ENCODE assay signal across 28 mouse cellular contexts in the genomic region with DNA sequence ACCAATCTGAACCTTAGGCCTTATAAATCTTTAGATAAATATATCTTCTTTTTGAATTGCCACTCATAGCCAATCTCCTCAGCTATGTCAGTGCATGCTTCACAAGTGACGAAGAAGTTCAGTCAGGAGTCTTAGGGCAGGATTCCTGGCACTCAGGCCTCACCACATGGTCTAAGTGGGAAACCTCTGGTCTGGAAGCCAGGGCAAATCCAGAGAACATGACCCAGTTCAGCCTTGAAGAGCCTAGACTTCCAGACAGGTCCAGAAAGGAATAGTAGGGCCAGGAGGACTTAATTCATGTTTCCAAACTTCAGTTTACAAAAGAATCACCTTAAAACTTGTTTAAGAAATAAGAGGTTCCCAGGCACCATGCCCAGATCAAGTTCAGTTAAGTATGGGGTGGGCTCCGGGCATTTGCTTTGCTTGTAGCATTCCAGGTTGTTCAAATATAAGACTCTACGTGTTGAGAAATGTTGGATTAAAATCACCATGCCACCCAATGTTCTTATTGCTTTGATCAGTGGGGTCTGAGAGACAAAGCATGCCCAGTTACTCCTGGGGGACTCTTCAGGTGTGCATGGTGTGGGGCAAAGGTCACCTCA. TPM values are rescaled to one million over a fixed set of nuclear protein-coding genes. Genes with fewer than 3 reads are reported as not detected.
DNase-seq lines count a peak whose midpoint lies in the region; ATAC-seq and TF ChIP-seq lines count a peak whose summit lies in the region.
"Had no signal": no experiment of that assay in that cellular context is flagged by ENCODE, and none has a peak within 500 bp of the region (broad histone marks: within the 10 kb centered on the region; RNA-seq: fewer than 3 reads in every experiment).

No protein-coding gene starts in this region.

- no peak overlapping the region for H3K27ac ChIP-seq in lung, embryonic 14.5 days (ENCODE audit: low read depth)
- no peak overlapping the region for H3K27ac ChIP-seq in lung, postnatal 0 days (ENCODE audit: low read length)
- H3K27ac ChIP-seq: embryonic facial prominence, embryonic 12.5 days; embryonic facial prominence, embryonic 15.5 days; heart, embryonic 15.5 days; hindbrain, embryonic 10.5 days; hindbrain, embryonic 13.5 days had no signal

- no peak for TF ChIP-seq EP300 in lung, postnatal 0 days (IDR thresholded peaks at IDR 0.05)

- 0 out of 2 replicates have a peak, but pooled peaks have one; percentile 17 for ATAC-seq in lung, embryonic 14.5 days (ENCODE audit: insufficient read depth)
- peak; percentile 86 for ATAC-seq in lung, postnatal 0 days
- ATAC-seq: forebrain, embryonic 14.5 days; hindbrain, embryonic 16.5 days; Patski had no signal

- H3K36me3 ChIP-seq in lung, embryonic 14.5 days (ENCODE audit: insufficient read depth), result no peaks in the 10 kb centered on the region
- H3K36me3 ChIP-seq in lung, postnatal 0 days (ENCODE audit: insufficient read depth, low read length), result no peaks in the 10 kb centered on the region
- H3K36me3 ChIP-seq: embryonic facial prominence, embryonic 12.5 days; embryonic facial prominence, embryonic 15.5 days; G1E; heart, embryonic 12.5 days; heart, embryonic 15.5 days; hindbrain, embryonic 10.5 days; hindbrain, embryonic 13.5 days had no signal

- no peak for TF ChIP-seq CTCF in lung, embryonic 14.5 days (IDR thresholded peaks at IDR 0.05; ENCODE audit: low read depth)
- no peak for TF ChIP-seq CTCF in lung, postnatal 0 days (IDR thresholded peaks at IDR 0.05)

- H3K4me2 ChIP-seq in lung, embryonic 14.5 days, result no peak overlapping the region
- no peak overlapping the region for H3K4me2 ChIP-seq in lung, postnatal 0 days (replicated peaks; ENCODE audit: low read depth, low read length)
- H3K4me2 ChIP-seq: embryonic facial prominence, embryonic 12.5 days; embryonic facial prominence, embryonic 15.5 days; heart, embryonic 12.5 days; heart, embryonic 15.5 days; hindbrain, embryonic 13.5 days had no signal

- no peak overlapping the region for H3K4me3 ChIP-seq in lung, embryonic 14.5 days (ENCODE audit: low read depth, low read length)
- no peak overlapping the region for H3K4me3 ChIP-seq in lung, postnatal 0 days (ENCODE audit: low read depth, low read length)
- H3K4me3 ChIP-seq: embryonic facial prominence, embryonic 12.5 days; embryonic facial prominence, embryonic 15.5 days; heart, embryonic 12.5 days; heart, embryonic 15.5 days; hindbrain, embryonic 10.5 days; hindbrain, embryonic 13.5 days had no signal

- peak; percentile 40 for DNase-seq in lung, embryonic 14.5 days
- DNase-seq in lung, postnatal 25 days (ENCODE audit: low spot score), result no peak
- DNase-seq in lung, postnatal 0 days (ENCODE audit: low spot score), result peak; percentile 72
- DNase-seq in lung, postnatal 14 days, result peak; percentile 23
- no peak for DNase-seq in left cerebral cortex, adult 8-10 months (ENCODE audit: low spot score in 2 of 2)
- no peak for DNase-seq in thymus, postnatal 10 days (ENCODE audit: low spot score in 2 of 2)
- DNase-seq: adrenal gland, postnatal 10 days; adrenal gland, postnatal 36 days; B cell, adult 2 months; cerebellum, adult 18-20 months; cerebellum, adult 9-10 months; cerebellum, postnatal 14 days; gastrocnemius, postnatal 10 days; gastrocnemius, postnatal 36 days; heart, postnatal 10 days; heart, postnatal 36 days had no signal

- 66% methylated on average over 3 of the region's 3 CpGs for WGBS in lung, embryonic 14.5 days
- 59% methylated on average over 3 of the region's 3 CpGs for WGBS in lung, postnatal 0 days

- no peaks in the 10 kb centered on the region for H3K9me3 ChIP-seq in lung, embryonic 14.5 days (ENCODE audit: low read depth, low read length)
- H3K9me3 ChIP-seq in lung, postnatal 0 days (ENCODE audit: low read length), result no peaks in the 10 kb centered on the region
- H3K9me3 ChIP-seq: embryonic facial prominence, embryonic 12.5 days; embryonic facial prominence, embryonic 15.5 days; heart, embryonic 12.5 days; heart, embryonic 15.5 days; hindbrain, embryonic 10.5 days; hindbrain, embryonic 13.5 days had no signal

- H3K27me3 ChIP-seq in lung, embryonic 14.5 days (ENCODE audit: insufficient read depth, low read length), result no peaks in the 10 kb centered on the region
- H3K27me3 ChIP-seq in lung, postnatal 0 days (replicated peaks; ENCODE audit: insufficient read depth, low read length), result no peaks in the 10 kb centered on the region
- H3K27me3 ChIP-seq: CH12.LX; embryonic facial prominence, embryonic 12.5 days; embryonic facial prominence, embryonic 15.5 days; heart, embryonic 12.5 days; heart, embryonic 15.5 days; hindbrain, embryonic 13.5 days; Patski had no signal

- no peaks in the 10 kb centered on the region for H3K4me1 ChIP-seq in lung, embryonic 14.5 days (ENCODE audit: insufficient read depth)
- no peaks in the 10 kb centered on the region for H3K4me1 ChIP-seq in lung, postnatal 0 days (ENCODE audit: insufficient read depth, low read depth, low read length)
- H3K4me1 ChIP-seq: embryonic facial prominence, embryonic 15.5 days; heart, embryonic 12.5 days; heart, embryonic 15.5 days had no signal

- no peak overlapping the region for H3K9ac ChIP-seq in lung, embryonic 14.5 days
- H3K9ac ChIP-seq in lung, postnatal 0 days (replicated peaks; ENCODE audit: low read depth), result no peak overlapping the region
- H3K9ac ChIP-seq: embryonic facial prominence, embryonic 12.5 days; embryonic facial prominence, embryonic 15.5 days; heart, embryonic 12.5 days; heart, embryonic 15.5 days; hindbrain, embryonic 13.5 days had no signal

RNA-seq across cellular contexts. Expression of gene Nfib, which starts 38.2 kb away (rescaled TPM):
- 148 and 149 TPM in 2 replicates for polyA plus RNA-seq in lung, embryonic 14.5 days (2014; fragmentation: Nextera tagmentation; extraction: Ambion mirVana)
- 52.1 and 63.7 TPM in 2 replicates for polyA plus RNA-seq in lung, postnatal 0 days (2015; fragmentation: Nextera tagmentation; extraction: Ambion mirVana)
- 10 to 100 TPM; 70.7 to 94.9 (median 78.3) TPM for total RNA-seq in left cerebral cortex, adult 8-10 months (2022)
- total RNA-seq: granulocyte monocyte progenitor cell, adult 5-6 weeks had no signal
- polyA plus RNA-seq: G1E had no signal

Comparison
In these comparisons a context has a peak if more than half of its experiments do, and no peak if none do; other contexts are left out.
1. DNase-seq: peak in lung, embryonic 14.5 days (single experiment), lung, postnatal 0 days (single experiment) and lung, postnatal 14 days (single experiment); none in lung, postnatal 25 days (single experiment), left cerebral cortex, adult 8-10 months (0 of 2) and thymus, postnatal 10 days (0 of 2).